11 mouse cellular contexts compared by ENCODE assay signal in the genomic region with DNA sequence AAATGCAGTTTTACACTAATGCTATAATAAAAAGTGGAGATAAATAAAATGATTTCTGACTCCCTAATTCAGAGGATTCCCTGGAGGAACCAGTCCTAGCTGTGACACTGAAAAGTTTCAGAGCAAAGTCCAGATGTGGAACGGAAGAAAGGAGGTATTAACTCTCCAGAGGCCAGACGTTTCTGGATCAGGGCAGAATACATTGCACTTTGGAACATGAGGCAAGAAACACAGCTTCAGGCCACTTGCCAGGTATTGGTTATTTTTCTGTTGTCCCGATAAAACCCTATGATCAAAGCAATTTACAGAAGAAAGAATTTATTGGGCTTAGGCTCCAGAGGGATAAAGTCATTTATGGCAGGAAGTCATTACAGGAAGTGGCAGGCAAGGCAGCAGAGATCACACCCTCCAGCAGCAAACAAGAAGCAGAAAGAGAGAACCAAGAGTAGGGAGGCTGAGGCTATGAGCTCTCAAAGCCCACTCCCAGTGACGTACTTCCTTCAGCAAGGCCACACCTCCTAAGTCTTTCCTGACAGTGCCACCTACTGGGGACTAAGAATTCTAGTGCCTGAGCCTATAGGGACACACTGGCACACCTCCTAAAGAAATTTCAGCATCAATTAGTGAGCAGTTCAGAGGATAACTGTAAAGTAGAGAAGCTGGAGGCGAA. TPM values are rescaled to one million over a fixed set of nuclear protein-coding genes. Genes with fewer than 3 reads are reported as not detected.
DNase-seq lines count a peak whose midpoint lies in the region; ATAC-seq and TF ChIP-seq lines count a peak whose summit lies in the region.
"Had no signal": no experiment of that assay in that cellular context is flagged by ENCODE, and none has a peak within 500 bp of the region (broad histone marks: within the 10 kb centered on the region; RNA-seq: fewer than 3 reads in every experiment).

No protein-coding gene starts in this region.

- TF ChIP-seq RAD21 in CH12.LX (IDR thresholded peaks at IDR 0.05; ENCODE audit: low read depth, low read length), result peak; percentile 35

- DNase-seq in kidney, adult 2 months, result peak; percentile 74
- DNase-seq in CH12.LX (ENCODE audit: extremely low read depth), result peak; percentile 62
- no peak for DNase-seq in Muller cell, postnatal 12 days (ENCODE audit: inconsistent ontology term)
- DNase-seq in thymus, adult 18-20 months, result no peak
- DNase-seq in thymus, postnatal 36 days, result no peak
- DNase-seq: cerebellum, postnatal 25 days; heart, postnatal 10 days had no signal

- TF ChIP-seq POLR2A in kidney, adult 2 months (IDR thresholded peaks at IDR 0.05; ENCODE audit: low read depth, low read length), result no peak
- no peak for TF ChIP-seq POLR2A in CH12.LX (IDR thresholded peaks at IDR 0.05; ENCODE audit: low read depth, low read length)

- no peak for ATAC-seq in kidney, embryonic 16.5 days (ENCODE audit: low FRiP score, low TSS enrichment)
- peak; percentile 76 for ATAC-seq in common myeloid progenitor, adult 5-6 weeks (replicated peaks; ENCODE audit: low read depth, poor library complexity, severe bottlenecking)
- ATAC-seq in megakaryocyte, adult 5-6 weeks (ENCODE audit: poor library complexity, severe bottlenecking), result peak; percentile 73

- H3K4me3 ChIP-seq in kidney, adult 2 months (ENCODE audit: insufficient read depth, low read depth, low read length), result no peak overlapping the region
- no peak overlapping the region for H3K4me3 ChIP-seq in kidney, embryonic 16.5 days (ENCODE audit: low read length)
- H3K4me3 ChIP-seq in CH12.LX (replicated peaks in 1 of 3; ENCODE audit: low read depth in 2 of 3, low read length in 2 of 3, poor library complexity in 1 of 3), result no peak overlapping the region
- H3K4me3 ChIP-seq: lung, embryonic 15.5 days had no signal

- no peaks in the 10 kb centered on the region for H3K36me3 ChIP-seq in kidney, adult 2 months (ENCODE audit: control insufficient read depth, insufficient read depth, low read length)
- no peaks in the 10 kb centered on the region for H3K36me3 ChIP-seq in kidney, embryonic 16.5 days (ENCODE audit: insufficient read depth, low read length)
- no peaks in the 10 kb centered on the region for H3K36me3 ChIP-seq in CH12.LX (replicated peaks in 1 of 2; ENCODE audit: control insufficient read depth in 1 of 2, insufficient read depth in 1 of 2, low read length in 1 of 2)
- H3K36me3 ChIP-seq: lung, embryonic 15.5 days had no signal

- H3K9me3 ChIP-seq in kidney, embryonic 16.5 days (ENCODE audit: low read length), result no peaks in the 10 kb centered on the region
- H3K9me3 ChIP-seq in CH12.LX (replicated peaks; ENCODE audit: low read length), result no peaks in the 10 kb centered on the region
- H3K9me3 ChIP-seq: lung, embryonic 15.5 days had no signal

- dilution Hi-C loops in CH12.LX (cut with MboI; ENCODE audit: extremely low pct_ligation_motif_present, extremely low pct_unique_long_range_greater_than_20kb, low sequenced_read_pairs), result no loop called here

- no peak overlapping the region for H3K27ac ChIP-seq in kidney, adult 2 months (ENCODE audit: insufficient read depth, low read depth, low read length)
- no peak overlapping the region for H3K27ac ChIP-seq in kidney, embryonic 16.5 days (ENCODE audit: low read length)
- H3K27ac ChIP-seq in CH12.LX (ENCODE audit: insufficient read depth, low read depth), result no peak overlapping the region
- H3K27ac ChIP-seq: lung, embryonic 15.5 days had no signal

- H3K27me3 ChIP-seq in kidney, adult 2 months (replicated peaks; ENCODE audit: control insufficient read depth, insufficient read depth, low read length), result no peaks in the 10 kb centered on the region
- H3K27me3 ChIP-seq in kidney, embryonic 16.5 days (ENCODE audit: insufficient read depth, low read length), result no peaks in the 10 kb centered on the region
- H3K27me3 ChIP-seq in CH12.LX (replicated peaks), result no peaks in the 10 kb centered on the region
- H3K27me3 ChIP-seq: lung, embryonic 15.5 days had no signal

- no peaks in the 10 kb centered on the region for H3K4me1 ChIP-seq in kidney, adult 2 months (ENCODE audit: control insufficient read depth, insufficient read depth, low read length)
- H3K4me1 ChIP-seq in kidney, embryonic 16.5 days (ENCODE audit: insufficient read depth, low read length), result no peaks in the 10 kb centered on the region
- H3K4me1 ChIP-seq in CH12.LX (ENCODE audit: control insufficient read depth in 1 of 2, insufficient read depth in 2 of 2), result peaks cover 0 to 13% of the 10 kb centered on the region in 2 experiments; a peak in 2 of 4 replicates
- H3K4me1 ChIP-seq: lung, embryonic 15.5 days had no signal

- 35% methylated on average over 5 of the region's 5 CpGs for WGBS in kidney, adult 2 months
- WGBS in kidney, embryonic 16.5 days, result 43% methylated on average over 5 of the region's 5 CpGs

- TF ChIP-seq CTCF in kidney, adult 2 months (conservative IDR thresholded peaks at IDR 0.05; ENCODE audit: insufficient read depth, insufficient read length, low read depth, low read length), result 0 out of 2 replicates have a peak, but pooled peaks have one; percentile 17
- peak in 1 of 2 experiments; percentile 57; a peak in 2 of 4 replicates for TF ChIP-seq CTCF in CH12.LX (conservative IDR thresholded peaks at IDR 0.05 in 1 of 2, IDR thresholded peaks at IDR 0.05 in 1 of 2; ENCODE audit: low read depth in 2 of 2, low read length in 2 of 2)

- TF ChIP-seq EP300 in CH12.LX (IDR thresholded peaks at IDR 0.05; ENCODE audit: low read length), result no peak

- in situ Hi-C loops in CH12.LX (cut with MboI; ENCODE audit: low pct_ligation_motif_present, low pct_unique_long_range_greater_than_20kb, low sequenced_read_pairs), result no loop called here

- H3K79me2 ChIP-seq in CH12.LX (replicated peaks; ENCODE audit: control insufficient read depth, extremely low read depth, insufficient read depth, poor library complexity, severe bottlenecking), result no peaks in the 10 kb centered on the region

- no peak overlapping the region for H3K9ac ChIP-seq in kidney, embryonic 16.5 days (replicated peaks; ENCODE audit: low read length)
- no peak overlapping the region; the same call in 1 of the 2 replicates for H3K9ac ChIP-seq in CH12.LX (ENCODE audit: insufficient read depth, low read depth)
- H3K9ac ChIP-seq: lung, embryonic 15.5 days had no signal

- H3K4me2 ChIP-seq in kidney, embryonic 16.5 days (replicated peaks; ENCODE audit: low read depth, low read length), result no peak overlapping the region
- H3K4me2 ChIP-seq in CH12.LX (ENCODE audit: insufficient read depth, low read depth, poor library complexity, severe bottlenecking), result peak overlapping the region; percentile 50; the same call in 1 of the 2 replicates
- H3K4me2 ChIP-seq: lung, embryonic 15.5 days had no signal

TF ChIP-seq in CH12.LX, 34 proteins besides CTCF, POLR2A, EP300 and RAD21:
- TF ChIP-seq SIN3A (IDR thresholded peaks at IDR 0.05; ENCODE audit: low read length) (no peak), IRF4 (IDR thresholded peaks at IDR 0.05; ENCODE audit: low read depth, low read length) (0 out of 2 replicates have a peak, but pooled peaks have one; percentile 11), UBTF (IDR thresholded peaks at IDR 0.05; ENCODE audit: low read depth, low read length) (no peak), SMC3 (IDR thresholded peaks at IDR 0.05; ENCODE audit: low read depth, low read length) (peak; percentile 31; the same call in 1 of the 2 replicates), PAX5 (IDR thresholded peaks at IDR 0.05; ENCODE audit: low read length) (no peak)
TF ChIP-seq in CH12.LX: peak in this region for 2.

RNA-seq across cellular contexts. Expression of a gene that starts 56.9 kb away (rescaled TPM):
- polyA plus RNA-seq in kidney, adult 2 months (2012; rRNA removed), result 50.1 and 57.6 TPM in 2 replicates
- polyA plus RNA-seq in kidney, embryonic 16.5 days (2015; fragmentation: Nextera tagmentation; extraction: Ambion mirVana), result 63.1 and 66.3 TPM in 2 replicates
- not detected in 2 replicates for total RNA-seq in CH12.LX (2012; rRNA removed)
- total RNA-seq in CH12.LX (2014; rRNA removed), result not detected in 2 replicates
- not detected in 2 replicates for polyA plus RNA-seq in CH12.LX (2012; ENCODE audit: insufficient read length, low read depth)
- 1.6 and 2.4 TPM in 2 replicates for total RNA-seq in common myeloid progenitor, adult 5-6 weeks (2017)
- 6.4 and 7.5 TPM in 2 replicates for total RNA-seq in megakaryocyte, adult 5-6 weeks (2015)
- total RNA-seq in megakaryocyte, adult 5-6 weeks (2017), result 4.1 and 4.9 TPM in 2 replicates

Comparison
In these comparisons a context has a peak if more than half of its experiments do, and no peak if none do; other contexts are left out.
1. DNase-seq: peak in kidney, adult 2 months (single experiment) and CH12.LX (single experiment); none in Muller cell, postnatal 12 days (single experiment), thymus, adult 18-20 months (0 of 2) and thymus, postnatal 36 days (0 of 2).